Mouse (Mus musculus) forebrain, embryonic 14.5 days (tissue): ENCODE results near the gene Pnmt. TPM values are rescaled to one million over a fixed set of nuclear protein-coding genes. Genes with fewer than 3 reads are reported as not detected.
A peak's percentile ranks its signal among the peaks of the same experiment; 100 is the strongest.

Experiments
- ATAC-seq: fragments of 200-750 bp; cut with Nextera tagmentation; 2 replicates; pipeline ENCODE4 v1.8.0; 2017; ENCODE audit warnings: mild to moderate bottlenecking, moderate library complexity
- DNase-seq: peaks from one replicate; pipeline ENCODE4 v3.0.0-alpha.2; 2015; ENCODE audit warnings: low spot score
- H3K27ac ChIP-seq: fragments of 300-500 bp; sonication (generic); 2 replicates; pipeline ENCODE4 v1.5.1; 2014; ENCODE audit warnings: low read depth, mild to moderate bottlenecking, control low read depth, low read length, moderate library complexity
- H3K27me3 ChIP-seq: fragments of 300-500 bp; sonication (generic); replicated peaks from 2 replicates; pipeline ENCODE4 v1.6.1; 2014; ENCODE audit warnings: low read length, control low read depth, mixed read lengths; ENCODE audit not compliant: control insufficient read depth, insufficient read depth
- H3K36me3 ChIP-seq: fragments of 300-500 bp; sonication (generic); 2 replicates; pipeline ENCODE4 v1.6.1; 2014; ENCODE audit warnings: low read length, control low read depth; ENCODE audit not compliant: control insufficient read depth, insufficient read depth
- H3K4me1 ChIP-seq: fragments of 300-500 bp; sonication (generic); 2 replicates; pipeline ENCODE4 v1.6.1; 2014; ENCODE audit warnings: antibody characterized with exemption, low read length, control low read depth; ENCODE audit not compliant: control insufficient read depth, insufficient read depth
- H3K4me2 ChIP-seq: fragments of 300-500 bp; sonication (generic); 2 replicates; pipeline ENCODE4 v1.6.1; 2014; ENCODE audit warnings: mild to moderate bottlenecking, control low read depth, low read length
- H3K4me3 ChIP-seq: fragments of 300-500 bp; sonication (generic); 2 replicates; pipeline ENCODE4 v1.5.1; 2014; ENCODE audit warnings: low read depth, low read length, control low read depth
- H3K9ac ChIP-seq: fragments of 300-500 bp; sonication (generic); 2 replicates; pipeline ENCODE4 v1.6.1; 2014; ENCODE audit warnings: mild to moderate bottlenecking, low read length, control low read depth, moderate library complexity
- H3K9me3 ChIP-seq: fragments of 300-500 bp; sonication (generic); replicated peaks from 2 replicates; pipeline ENCODE4 v1.6.1; 2016; ENCODE audit warnings: low read length, control low read depth, mixed read lengths; ENCODE audit not compliant: control insufficient read depth
- WGBS: fragments of 180-500 bp; shearing (Covaris S2); extraction: QIAGEN DNeasy Blood & Tissue Kit; methylation state at CpG from one replicate; pipeline ENCODE4 v1.1.7; 2014; 5-methylcytosine and 5-hydroxymethylcytosine counted together
- polyA plus RNA-seq: library from polyadenylated mRNA; unstranded; fragments of >200 nt; fragmentation: Nextera tagmentation; extraction: Ambion mirVana; gene quantifications from 2 replicates; pipeline ENCODE4 v1.2.1, GENCODE M21; 2014

The Pnmt gene
- polyA plus RNA-seq, 1 experiment from 2014 or later: 0.36 TPM

DNA sequence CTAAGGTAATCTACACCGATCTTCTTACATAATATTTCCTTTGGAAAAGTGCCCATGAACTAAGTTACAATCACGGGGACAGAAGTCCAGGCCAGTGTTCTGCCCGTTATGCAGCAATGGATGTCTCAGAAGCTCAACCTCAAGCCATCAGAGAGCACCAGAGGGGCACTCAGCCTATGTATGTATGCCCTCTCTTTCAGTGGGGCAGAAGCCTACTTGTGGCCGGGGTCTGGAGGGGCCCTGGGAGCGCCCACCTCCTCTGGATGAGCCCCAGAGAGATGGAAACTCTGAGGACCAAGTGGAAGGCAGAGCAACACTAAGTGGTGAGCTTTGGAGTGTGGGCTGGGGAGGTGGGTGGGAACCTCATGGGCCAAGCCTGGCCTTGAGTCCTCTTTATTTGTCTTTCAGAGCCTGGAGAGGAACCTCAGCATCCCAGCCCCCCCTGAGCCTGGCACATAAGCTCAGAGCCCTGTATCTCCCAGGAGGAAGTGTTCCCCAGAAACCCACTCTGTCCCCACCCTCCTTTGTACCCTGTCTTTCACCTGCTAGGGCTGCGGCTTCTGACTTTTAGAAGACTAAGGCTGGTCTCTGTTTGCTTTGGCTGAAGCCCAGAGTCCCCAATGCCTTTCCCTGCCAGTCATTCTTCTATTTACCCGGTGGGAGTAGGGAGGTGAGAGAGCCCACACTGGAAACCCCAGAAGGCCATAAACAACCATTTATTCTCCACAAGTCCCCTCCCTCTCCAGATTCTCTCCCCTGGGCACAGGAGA lies 29.4 kb upstream of the Pnmt start:
- H3K4me3 ChIP-seq: no peak overlapping the region
- H3K27me3 ChIP-seq: peaks cover 5% of the 10 kb centered on the region; the same call in 1 of the 2 replicates
- ATAC-seq (no peak), DNase-seq (no peak)
- WGBS: 80% methylated on average over 7 of the region's 7 CpGs
- no peak overlapping the region for H3K9ac ChIP-seq
- no peak overlapping the region for H3K4me2 ChIP-seq
- no peaks in the 10 kb centered on the region for H3K36me3 ChIP-seq
- H3K4me1 ChIP-seq: peaks cover 16% of the 10 kb centered on the region
- no peaks in the 10 kb centered on the region for H3K9me3 ChIP-seq
- no peak overlapping the region for H3K27ac ChIP-seq

DNA sequence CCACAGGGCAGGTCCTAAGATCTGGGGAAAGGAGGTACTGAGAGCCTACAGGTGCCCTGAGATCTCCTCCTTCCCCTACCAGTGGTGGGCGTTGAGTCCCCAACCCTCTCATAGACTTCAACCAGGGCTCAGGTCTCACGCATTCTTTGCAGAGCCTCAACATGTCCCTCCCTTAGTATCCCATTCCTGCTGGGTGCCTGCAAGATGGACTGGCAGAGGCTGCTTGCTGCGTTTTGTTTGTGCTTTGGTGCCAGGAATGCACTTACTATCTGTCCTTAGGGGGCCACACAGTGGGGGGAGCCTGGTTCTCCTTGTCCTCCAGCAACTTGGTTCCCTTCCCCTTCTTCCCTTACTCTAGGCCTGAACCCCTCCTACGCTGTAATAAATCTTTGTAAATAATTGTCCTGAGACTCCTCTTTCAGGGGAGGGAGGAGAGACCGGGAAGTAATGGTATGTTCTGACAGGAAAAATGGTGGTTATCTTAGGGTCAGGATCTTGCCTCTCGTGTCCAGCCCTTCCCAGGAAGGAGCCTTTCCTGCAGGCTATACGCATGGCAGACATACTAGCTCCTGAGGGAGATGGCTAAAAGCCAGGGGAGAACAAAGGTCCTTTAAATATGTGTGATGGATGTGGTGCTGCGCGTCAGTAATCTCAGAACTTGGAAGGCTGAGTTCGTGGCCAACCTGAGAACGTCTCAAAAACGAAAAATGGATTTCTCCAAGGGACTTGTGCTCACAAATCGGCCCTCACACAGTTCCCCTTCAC lies 28.7 kb upstream of the Pnmt start:
- peak overlapping the region; percentile 75 for H3K9ac ChIP-seq
- 9% methylated on average over 13 of the region's 13 CpGs for WGBS
- H3K4me2 ChIP-seq: peak overlapping the region; percentile 91
- no peaks in the 10 kb centered on the region for H3K9me3 ChIP-seq
- ATAC-seq (0 out of 2 replicates have a peak, but pooled peaks have one; percentile 3), DNase-seq (no peak)
- no peaks in the 10 kb centered on the region for H3K36me3 ChIP-seq
- H3K4me3 ChIP-seq: peak overlapping the region; percentile 68
- no peaks in the 10 kb centered on the region for H3K27me3 ChIP-seq
- peak overlapping the region; percentile 66; the same call in 1 of the 2 replicates for H3K27ac ChIP-seq
- peaks cover 16% of the 10 kb centered on the region for H3K4me1 ChIP-seq

DNA sequence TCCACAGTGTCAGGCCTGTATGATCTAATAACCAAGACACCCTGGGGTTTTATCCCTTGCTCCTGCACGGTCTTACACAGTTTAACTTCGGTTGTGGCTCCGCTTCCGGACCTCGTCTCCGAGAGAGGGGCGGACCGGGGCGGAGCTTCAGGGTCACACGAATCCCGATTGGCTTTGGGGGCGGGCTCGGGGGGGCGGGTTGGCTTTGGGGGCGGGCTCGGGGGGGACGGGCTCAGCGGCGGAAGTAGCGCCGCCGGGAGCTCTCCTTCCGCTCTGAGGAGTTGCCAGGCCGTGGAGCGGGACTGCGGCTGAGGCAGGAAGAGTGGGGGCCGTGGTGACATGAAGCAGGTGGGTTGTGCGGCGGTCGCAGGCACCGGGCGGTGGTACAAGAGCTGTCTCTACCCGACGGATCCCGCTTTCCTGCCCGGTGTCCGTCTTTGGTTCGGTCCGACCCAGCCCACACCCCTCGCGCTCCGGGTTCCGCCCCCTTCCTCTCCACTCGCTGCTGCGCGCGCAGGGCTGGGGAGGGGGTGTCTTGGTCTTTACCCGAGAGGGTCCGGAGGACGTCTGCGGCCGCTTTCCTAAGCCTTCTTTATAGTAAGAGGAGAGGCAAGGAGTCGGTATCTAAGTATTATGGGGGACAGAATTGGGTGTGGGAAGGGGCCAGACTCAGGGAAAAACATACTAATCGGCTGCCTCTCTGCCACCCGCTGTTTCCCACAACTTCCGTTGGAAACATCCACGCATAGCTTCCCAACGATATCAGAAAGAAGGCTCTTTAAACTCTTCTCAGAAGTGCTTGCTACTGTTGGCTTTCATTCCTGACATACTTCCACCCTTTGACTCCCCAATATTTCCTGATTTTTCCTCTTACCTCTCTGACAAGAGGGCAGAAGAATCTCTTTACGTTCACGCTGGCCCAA lies 27.8 kb upstream of the Pnmt start, which contains the start of gene Stard3:
Gene Stard3 (plus strand): TSS at position 208 of the 923 bp plus-strand sequence.
- DNase-seq: peak; percentile 94
- Histone ChIP-seq H3K36me3 (no peaks in the 10 kb centered on the region), H3K9ac (peak within 1 kb of the TSS; percentile 75), H3K27me3 (no peaks in the 10 kb centered on the region), H3K4me2 (peak within 1 kb of the TSS; percentile 91), H3K9me3 (no peaks in the 10 kb centered on the region), H3K4me1 (peaks cover 16% of the 10 kb centered on the region), H3K4me3 (peak within 1 kb of the TSS; percentile 68), H3K27ac (peak within 1 kb of the TSS; percentile 66; the same call in 1 of the 2 replicates)
- WGBS: under 1% methylated on average over 59 of the region's 60 CpGs
- ATAC-seq: peak; percentile 90

DNA sequence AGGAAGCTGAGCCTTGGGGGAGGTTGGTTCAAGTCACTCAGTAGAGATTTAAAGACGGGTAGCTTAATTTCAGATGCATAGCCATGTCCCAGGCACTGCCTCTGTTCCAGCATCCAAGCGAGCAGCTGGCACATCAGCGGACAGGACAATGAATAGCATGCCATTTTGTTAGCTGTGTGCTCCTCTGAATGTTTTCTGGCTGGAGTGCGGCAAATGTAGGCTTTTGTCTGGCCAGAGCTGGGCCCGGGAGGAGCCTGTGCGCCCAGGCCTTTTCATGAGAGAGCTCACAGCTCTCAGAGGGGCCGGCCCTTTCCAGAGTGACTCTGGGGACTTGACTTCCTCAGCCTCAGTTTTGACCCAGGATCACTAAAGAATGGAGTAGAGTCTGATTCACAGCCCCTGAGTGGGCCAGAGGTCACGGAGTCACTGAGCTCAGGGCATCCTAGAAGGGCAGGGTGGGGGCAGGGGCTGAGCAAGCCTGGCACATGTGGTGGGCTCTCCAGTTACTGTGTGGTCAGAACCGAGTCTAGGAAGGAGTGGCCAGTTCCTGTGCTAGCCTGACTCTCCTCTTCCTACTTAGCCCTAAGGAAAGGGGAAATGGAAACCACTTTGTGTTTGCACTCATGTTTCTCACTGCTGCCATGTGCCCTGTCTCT lies 25.3 kb upstream of the Pnmt start:
- DNase-seq: no peak
- Histone ChIP-seq H3K4me1 (peaks cover 16% of the 10 kb centered on the region), H3K4me2 (peak overlapping the region; percentile 16; the same call in 1 of the 2 replicates), H3K9me3 (no peaks in the 10 kb centered on the region), H3K4me3 (no peak overlapping the region), H3K9ac (peak overlapping the region; percentile 29; the same call in 1 of the 2 replicates), H3K27me3 (no peaks in the 10 kb centered on the region), H3K36me3 (no peaks in the 10 kb centered on the region), H3K27ac (no peak overlapping the region; the same call in 1 of the 2 replicates)
- WGBS: 51% methylated on average over 9 of the region's 9 CpGs
- ATAC-seq: no peak

DNA sequence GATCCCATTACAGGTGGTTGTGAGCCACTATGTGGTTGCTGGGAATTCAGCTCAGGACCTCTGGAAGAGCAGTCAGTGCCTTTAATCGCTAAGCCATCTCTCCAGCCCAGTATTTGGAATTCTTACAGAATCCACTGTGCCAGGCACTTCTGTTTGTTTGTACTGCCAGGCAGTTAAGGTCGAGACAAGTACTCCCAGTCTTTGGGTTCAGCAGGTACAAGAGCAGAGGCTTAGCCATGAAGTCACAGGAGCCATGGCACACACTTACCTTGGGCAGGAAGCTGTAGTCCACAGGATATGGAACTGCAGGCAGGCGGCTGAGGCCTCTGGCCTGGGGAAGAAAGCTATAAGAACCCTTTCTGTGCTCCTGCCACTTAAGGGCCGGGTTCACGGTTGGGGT lies 22.4 kb upstream of the Pnmt start:
- 83% methylated on average over 5 of the region's 5 CpGs for WGBS
- DNase-seq: no peak
- H3K36me3 ChIP-seq: no peaks in the 10 kb centered on the region
- H3K4me1 ChIP-seq: peaks cover 12% of the 10 kb centered on the region
- no peak overlapping the region for H3K9ac ChIP-seq
- no peak overlapping the region for H3K4me3 ChIP-seq
- no peak overlapping the region for H3K27ac ChIP-seq
- H3K27me3 ChIP-seq: no peaks in the 10 kb centered on the region
- no peaks in the 10 kb centered on the region for H3K9me3 ChIP-seq
- H3K4me2 ChIP-seq: no peak overlapping the region
- ATAC-seq: no peak

DNA sequence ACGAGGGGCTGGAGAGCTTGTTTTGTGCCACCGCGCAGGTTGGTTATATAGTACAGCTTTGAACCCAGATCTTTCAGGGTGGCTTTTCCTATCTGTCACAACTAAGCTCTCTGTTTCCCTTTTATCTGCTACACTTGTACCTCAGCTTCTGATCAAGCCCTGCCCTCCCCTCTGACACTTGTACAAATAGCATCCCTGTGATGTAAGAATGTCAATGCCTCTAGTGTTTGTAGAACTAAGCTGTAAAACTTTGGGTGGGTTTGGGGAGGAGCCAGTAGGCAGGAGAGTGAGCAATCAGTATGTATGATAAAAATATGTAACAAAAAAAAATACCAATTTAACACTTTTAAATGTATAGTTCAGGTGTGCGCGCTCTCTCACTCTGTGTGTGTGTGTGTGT lies 21.8 kb upstream of the Pnmt start:
- no peaks in the 10 kb centered on the region for H3K36me3 ChIP-seq
- ATAC-seq (no peak), DNase-seq (no peak)
- WGBS: 92% methylated on average over 5 of the region's 5 CpGs
- H3K27me3 ChIP-seq: no peaks in the 10 kb centered on the region
- no peaks in the 10 kb centered on the region for H3K9me3 ChIP-seq
- peaks cover 6% of the 10 kb centered on the region for H3K4me1 ChIP-seq
- no peak overlapping the region for H3K4me2 ChIP-seq
- H3K9ac ChIP-seq: no peak overlapping the region
- H3K4me3 ChIP-seq: no peak overlapping the region
- H3K27ac ChIP-seq: no peak overlapping the region

DNA sequence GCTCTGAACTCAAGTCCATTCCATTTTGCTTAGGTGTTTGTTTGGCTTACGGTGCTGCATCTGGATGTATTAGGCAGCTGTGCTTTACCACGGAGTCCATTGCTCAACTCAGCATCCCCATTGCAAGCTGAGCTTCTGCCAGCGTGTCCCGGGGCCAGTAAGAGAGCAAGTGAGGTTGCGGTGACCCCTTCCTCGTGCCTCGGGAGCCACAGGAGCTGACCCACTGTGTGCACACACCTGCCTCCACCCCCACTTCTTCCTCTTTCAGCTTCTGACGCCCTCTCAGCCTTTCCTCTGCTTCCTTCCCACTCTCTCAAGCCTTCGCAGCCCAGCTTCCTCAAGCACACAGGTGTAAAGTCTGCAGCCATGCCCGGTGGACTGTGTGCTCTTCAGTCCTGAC lies 20.0 kb upstream of the Pnmt start:
- ATAC-seq (no peak), DNase-seq (no peak)
- Histone ChIP-seq H3K4me3 (no peak overlapping the region), H3K9ac (no peak overlapping the region), H3K4me1 (peaks cover 9% of the 10 kb centered on the region), H3K27me3 (no peaks in the 10 kb centered on the region), H3K36me3 (no peaks in the 10 kb centered on the region), H3K4me2 (no peak overlapping the region), H3K9me3 (no peaks in the 10 kb centered on the region), H3K27ac (no peak overlapping the region)
- 83% methylated on average over 10 of the region's 10 CpGs for WGBS
